Mouse (Mus musculus) limb, embryonic 14.5 days (tissue): ENCODE measurements around the gene Smap2. TPM values are rescaled to one million over a fixed set of nuclear protein-coding genes. Genes with fewer than 3 reads are reported as not detected.

Experiments
- ATAC-seq: fragments of 200-750 bp; cut with Nextera tagmentation; 2 replicates; pipeline ENCODE4 v1.8.0; 2017; ENCODE audit warnings: low read depth, moderate number of reproducible peaks, moderate TSS enrichment; ENCODE audit not compliant: low FRiP score
- DNase-seq: peaks from one replicate; pipeline ENCODE4 v3.0.0-alpha.2; 2015; ENCODE audit warnings: low spot score
- H3K27ac ChIP-seq: fragments of 300-500 bp; sonication (generic); replicated peaks from 2 replicates; pipeline ENCODE4 v1.5.1; 2014; ENCODE audit warnings: low read depth, mild to moderate bottlenecking, low read length, moderate library complexity, mixed read lengths
- H3K27me3 ChIP-seq: fragments of 300-500 bp; sonication (generic); 2 replicates; pipeline ENCODE4 v1.6.1; 2014; ENCODE audit warnings: low read length, mixed read lengths; ENCODE audit not compliant: control insufficient read depth, insufficient read depth
- H3K36me3 ChIP-seq: fragments of 300-500 bp; sonication (generic); 2 replicates; pipeline ENCODE4 v1.6.1; 2014; ENCODE audit warnings: mild to moderate bottlenecking, low read length, moderate library complexity, mixed read lengths; ENCODE audit not compliant: control insufficient read depth, insufficient read depth
- H3K4me1 ChIP-seq: fragments of 300-500 bp; sonication (generic); 2 replicates; pipeline ENCODE4 v1.6.1; 2014; ENCODE audit warnings: antibody characterized with exemption, low read length, mixed read lengths; ENCODE audit not compliant: control insufficient read depth, insufficient read depth
- H3K4me2 ChIP-seq: fragments of 300-500 bp; sonication (generic); replicated peaks from 2 replicates; pipeline ENCODE4 v1.6.1; 2014; ENCODE audit warnings: low read depth, mild to moderate bottlenecking, low read length, moderate library complexity; ENCODE audit not compliant: severe bottlenecking
- H3K4me3 ChIP-seq: fragments of 300-500 bp; sonication (generic); replicated peaks from 2 replicates; pipeline ENCODE4 v1.5.1; 2014; ENCODE audit warnings: low read length
- H3K9ac ChIP-seq: fragments of 300-500 bp; sonication (generic); 2 replicates; pipeline ENCODE4 v1.6.1; 2014; ENCODE audit warnings: mild to moderate bottlenecking, low read depth, low read length, moderate library complexity; ENCODE audit not compliant: severe bottlenecking
- H3K9me3 ChIP-seq: fragments of 300-500 bp; sonication (generic); 2 replicates; pipeline ENCODE4 v1.6.1; 2016; ENCODE audit warnings: low read length; ENCODE audit not compliant: control insufficient read depth
- POLR2A ChIP-seq: fragments of 200-500 bp; IDR thresholded peaks from 2 replicates; pipeline ENCODE4 v1.8.0; 2012; ENCODE audit warnings: inconsistent platforms, mild to moderate bottlenecking, moderate library complexity, borderline replicate concordance; ENCODE audit not compliant: insufficient read depth, insufficient read length; ENCODE audit errors: extremely low read depth
- WGBS: fragments of 180-500 bp; shearing (Covaris S2); extraction: QIAGEN DNeasy Blood & Tissue Kit; methylation state at CpG from one replicate; pipeline ENCODE4 v1.1.7; 2014; 5-methylcytosine and 5-hydroxymethylcytosine counted together
- polyA plus RNA-seq, 2 experiments: library from polyadenylated mRNA; depleted of rRNA in 1 of 2; stranded (reverse) in 1 of 2; unstranded in 1 of 2; fragments of >200 nt; fragmentation: Nextera tagmentation in 1 of 2; extraction: Ambion mirVana in 1 of 2; gene quantifications; 2 replicates each; pipeline versions ENCODE4 v1.2.1 to v1.2.3; 2012 to 2014

Smap2 gene
- polyA plus RNA-seq, 2 experiments, result 17.3 to 19.8 TPM

DNA sequence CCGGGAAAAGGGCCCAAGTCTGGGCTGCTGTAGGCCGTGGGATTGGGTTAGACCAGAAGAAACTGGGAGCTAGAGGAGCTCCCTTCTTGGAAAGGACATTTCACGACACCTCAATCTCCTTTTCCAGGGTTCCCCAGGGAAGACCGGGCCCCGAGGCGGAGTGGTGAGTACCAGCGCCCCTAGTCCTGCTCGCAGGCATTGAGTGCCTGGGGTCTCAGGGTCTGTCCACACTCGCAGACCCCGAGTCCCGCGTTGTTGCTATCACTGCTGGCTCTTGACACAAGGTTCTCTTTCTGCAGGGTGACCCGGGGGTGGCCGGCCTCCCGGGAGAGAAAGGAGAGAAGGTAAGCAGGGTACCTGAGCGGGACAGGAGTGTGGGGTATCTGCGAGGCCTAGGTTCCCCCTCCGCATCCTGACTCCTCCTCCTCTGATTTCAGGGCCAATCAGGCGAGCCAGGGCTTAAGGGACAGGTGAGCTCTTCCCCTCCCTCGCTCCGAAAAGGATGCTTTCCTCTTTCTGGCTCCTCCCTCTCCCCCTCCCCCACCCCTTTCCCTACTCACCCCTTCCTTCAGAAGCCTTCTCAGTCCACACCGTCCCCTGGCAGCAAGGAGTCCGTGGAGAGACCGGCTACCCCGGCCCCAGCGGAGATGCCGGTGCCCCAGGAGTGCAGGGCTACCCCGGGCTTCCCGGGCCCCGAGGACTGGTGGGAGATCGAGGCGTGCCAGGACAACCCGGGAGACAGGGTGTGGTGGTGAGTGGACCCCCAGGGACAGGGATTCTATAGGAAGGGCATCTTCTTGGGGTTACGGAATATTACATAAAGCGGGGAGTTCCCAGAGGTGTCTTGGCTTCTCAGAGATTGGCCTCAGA is 35.6 kb upstream of the Smap2 start:
- Histone ChIP-seq H3K27me3 (no peaks in the 10 kb centered on the region), H3K4me3 (no peak overlapping the region; the same call in 1 of the 2 replicates), H3K4me1 (no peaks in the 10 kb centered on the region), H3K9me3 (no peaks in the 10 kb centered on the region), H3K27ac (no peak overlapping the region; the same call in 1 of the 2 replicates), H3K9ac (no peak overlapping the region), H3K36me3 (peaks cover 41% of the 10 kb centered on the region), H3K4me2 (0 out of 2 replicates have a peak overlapping the region, but pooled peaks have one; percentile 25)
- DNase-seq (no peak), ATAC-seq (0 out of 2 replicates have a peak, but pooled peaks have one; percentile 12)
- WGBS, result 11% methylated on average over 34 of the region's 35 CpGs
- TF ChIP-seq POLR2A, result no peak

DNA sequence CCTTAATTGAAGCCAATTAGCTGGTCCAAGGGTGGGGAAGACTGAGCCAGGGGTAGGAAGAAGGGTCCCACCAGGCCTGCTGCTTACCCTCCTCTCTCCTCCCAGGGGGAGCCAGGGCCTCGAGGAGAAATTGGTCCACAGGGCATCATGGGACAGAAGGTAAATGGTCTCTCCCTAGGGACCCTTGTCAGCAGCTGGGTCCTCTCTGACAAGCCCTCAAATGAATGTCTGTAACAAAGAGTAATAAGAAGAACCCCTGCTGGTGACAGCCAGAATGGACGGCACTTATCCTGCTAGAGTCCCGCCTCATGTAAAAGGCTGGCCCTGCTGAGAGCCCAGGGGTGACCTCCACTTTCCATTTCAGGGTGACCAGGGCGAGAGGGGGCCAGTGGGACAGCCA is 34.8 kb upstream of the Smap2 start:
- TF ChIP-seq POLR2A, result no peak
- no peak overlapping the region for H3K4me3 ChIP-seq
- H3K27me3 ChIP-seq, result no peaks in the 10 kb centered on the region
- no peaks in the 10 kb centered on the region for H3K9me3 ChIP-seq
- peaks cover 44% of the 10 kb centered on the region for H3K36me3 ChIP-seq
- H3K9ac ChIP-seq, result no peak overlapping the region
- H3K4me1 ChIP-seq, result no peaks in the 10 kb centered on the region
- ATAC-seq, result no peak
- 27% methylated on average over 4 of the region's 4 CpGs for WGBS
- no peak overlapping the region for H3K4me2 ChIP-seq
- DNase-seq, result no peak
- no peak overlapping the region for H3K27ac ChIP-seq

DNA sequence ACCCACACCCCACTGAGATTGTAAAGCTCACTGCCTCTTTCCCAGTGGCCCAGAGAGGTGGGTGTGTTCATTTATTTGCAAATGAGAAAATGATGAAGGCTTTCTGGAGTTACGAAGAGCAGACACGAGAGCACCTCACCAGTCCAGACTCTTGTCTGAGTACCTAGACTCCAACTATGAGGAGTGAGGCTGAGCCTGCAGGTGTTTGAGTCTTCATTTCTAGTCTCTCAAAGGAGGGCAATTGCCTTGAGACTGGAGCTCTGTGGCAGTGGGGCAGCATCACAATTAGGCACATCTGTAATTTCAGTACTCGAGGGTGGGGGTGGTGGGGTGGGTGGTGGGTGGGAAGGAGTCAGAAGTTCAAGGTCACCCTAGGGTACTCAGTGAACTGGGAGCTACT is 25.9 kb upstream of the Smap2 start:
- Histone ChIP-seq H3K27me3 (peaks cover 22% of the 10 kb centered on the region; the same call in 1 of the 2 replicates), H3K27ac (no peak overlapping the region), H3K4me3 (no peak overlapping the region), H3K4me1 (peaks cover 11% of the 10 kb centered on the region; the same call in 1 of the 2 replicates), H3K4me2 (peak overlapping the region; percentile 67; the same call in 1 of the 2 replicates), H3K9me3 (no peaks in the 10 kb centered on the region), H3K36me3 (peaks cover 26% of the 10 kb centered on the region), H3K9ac (no peak overlapping the region)
- DNase-seq, result no peak
- WGBS, result 40% methylated on average over 3 of the region's 3 CpGs
- no peak for TF ChIP-seq POLR2A
- no peak for ATAC-seq

DNA sequence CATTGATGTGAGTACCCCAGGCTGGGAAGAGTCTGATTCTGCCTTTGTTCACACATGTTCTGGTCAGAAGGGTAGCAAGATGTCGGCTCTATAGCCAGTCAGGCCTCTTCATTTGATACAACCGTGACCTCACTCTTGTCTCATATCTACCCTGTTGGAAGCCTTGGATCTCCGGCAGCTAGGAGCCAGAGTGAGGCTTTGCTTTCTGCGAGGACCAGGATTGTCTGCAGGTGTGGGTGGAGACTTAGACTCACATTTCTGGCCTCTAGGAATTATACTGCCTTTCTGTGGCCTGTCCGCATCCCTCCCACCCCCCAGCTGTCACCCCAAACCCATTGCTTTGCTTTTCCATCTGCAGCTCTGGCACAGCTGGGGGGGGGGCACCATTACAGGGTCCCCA is 25.4 kb upstream of the Smap2 start:
- Histone ChIP-seq H3K4me2 (peak overlapping the region; percentile 67), H3K36me3 (peaks cover 26% of the 10 kb centered on the region), H3K4me1 (peaks cover 11% of the 10 kb centered on the region; the same call in 1 of the 2 replicates), H3K9ac (no peak overlapping the region), H3K27ac (peak overlapping the region; percentile 86; the same call in 1 of the 2 replicates), H3K9me3 (no peaks in the 10 kb centered on the region), H3K4me3 (peak overlapping the region; percentile 52), H3K27me3 (peaks cover 22% of the 10 kb centered on the region; the same call in 1 of the 2 replicates)
- 47% methylated on average over 5 of the region's 5 CpGs for WGBS
- no peak for ATAC-seq
- no peak for DNase-seq
- TF ChIP-seq POLR2A, result no peak

DNA sequence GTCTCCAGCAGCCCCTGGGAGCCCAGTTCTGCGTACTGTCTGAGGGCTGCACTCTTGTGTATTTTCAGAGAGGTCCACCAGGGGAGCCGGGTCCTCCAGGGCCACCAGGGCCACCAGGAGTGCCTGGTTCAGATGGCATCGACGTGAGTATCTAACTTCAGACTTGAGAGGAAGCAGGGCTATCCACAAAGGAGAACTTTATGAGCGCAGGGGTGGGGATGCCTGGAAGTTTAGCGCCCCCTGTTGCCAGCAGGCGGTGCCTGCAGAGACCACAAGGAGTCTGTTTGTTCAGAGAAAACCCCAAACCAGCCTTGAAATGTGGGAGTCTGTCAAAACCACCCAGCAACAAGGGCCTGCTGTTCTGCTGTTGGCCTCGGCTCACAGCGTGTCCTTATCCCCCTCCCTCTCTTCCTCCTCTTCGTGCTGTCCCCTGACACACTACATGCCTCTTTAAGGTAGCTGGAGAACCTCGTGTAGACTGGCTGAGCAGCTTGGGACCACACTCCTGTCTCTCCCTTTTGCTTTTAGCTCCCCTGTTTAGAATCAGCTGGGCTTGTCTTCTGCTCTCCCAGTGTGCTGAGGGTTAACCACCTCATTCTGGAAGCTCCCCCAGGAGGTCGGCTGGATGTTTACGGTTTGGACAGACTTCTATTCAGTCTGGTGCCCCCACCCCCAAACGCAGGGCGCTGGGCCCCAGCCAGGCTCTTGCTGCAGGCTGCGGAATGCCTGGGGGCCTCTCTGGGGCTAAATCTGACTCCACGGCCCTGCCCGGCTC is 24.0 kb upstream of the Smap2 start:
- ATAC-seq, result peak; percentile 77

More for the DNA sequence above, 24.0 kb upstream of the Smap2 start:
- TF ChIP-seq POLR2A, result no peak
- peaks cover 11% of the 10 kb centered on the region; the same call in 1 of the 2 replicates for H3K4me1 ChIP-seq
- peak overlapping the region; percentile 78 for H3K9ac ChIP-seq
- H3K4me2 ChIP-seq, result peak overlapping the region; percentile 67
- 8% methylated on average over 18 of the region's 18 CpGs for WGBS
- H3K36me3 ChIP-seq, result peaks cover 23% of the 10 kb centered on the region
- no peaks in the 10 kb centered on the region for H3K9me3 ChIP-seq
- peak overlapping the region; percentile 52 for H3K4me3 ChIP-seq
- DNase-seq, result peak; percentile 66
- H3K27ac ChIP-seq, result peak overlapping the region; percentile 86
- H3K27me3 ChIP-seq, result peaks cover 22% of the 10 kb centered on the region; the same call in 1 of the 2 replicates
